10 mouse cellular contexts compared by ENCODE assay signal in the genomic region with DNA sequence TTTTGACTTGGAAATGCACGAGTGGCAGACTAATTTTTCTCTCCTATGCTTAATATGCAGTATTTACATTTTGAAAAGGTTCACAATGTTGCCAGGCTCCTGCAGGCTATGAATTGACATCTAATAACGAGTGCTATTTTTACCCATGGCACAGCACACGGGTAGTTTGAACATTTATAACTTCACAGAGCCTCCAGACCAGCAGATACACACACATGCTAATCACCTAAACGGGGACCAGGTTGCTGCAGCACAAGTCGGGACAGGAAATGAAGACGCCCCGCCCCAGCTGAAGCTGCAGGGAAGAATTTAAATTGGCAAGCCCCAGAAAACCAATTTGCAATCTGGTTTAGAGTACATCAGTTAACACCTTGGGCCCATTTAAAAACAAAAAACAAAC.
DNase-seq lines count a peak whose midpoint lies in the region; ATAC-seq and TF ChIP-seq lines count a peak whose summit lies in the region.
"Had no signal": no experiment of that assay in that cellular context is flagged by ENCODE, and none has a peak within 500 bp of the region (broad histone marks: within the 10 kb centered on the region; RNA-seq: fewer than 3 reads in every experiment).

No protein-coding gene starts in this region.

- H3K4me3 ChIP-seq in hindbrain, embryonic 15.5 days: no peak overlapping the region
- no peak overlapping the region for H3K4me3 ChIP-seq in hindbrain, embryonic 12.5 days
- no peak overlapping the region for H3K4me3 ChIP-seq in bone marrow, adult 2 months (replicated peaks; ENCODE audit: control insufficient read depth, low read depth, low read length)
- H3K4me3 ChIP-seq in limb, embryonic 14.5 days (replicated peaks; ENCODE audit: low read length): no peak overlapping the region
- no peak overlapping the region for H3K4me3 ChIP-seq in midbrain, postnatal 0 days (ENCODE audit: low read depth, low read length)
- H3K4me3 ChIP-seq in midbrain, embryonic 11.5 days (ENCODE audit: low read depth, low read length): no peak overlapping the region
- H3K4me3 ChIP-seq: midbrain, embryonic 12.5 days had no signal

- no peaks in the 10 kb centered on the region for H3K36me3 ChIP-seq in hindbrain, embryonic 15.5 days
- H3K36me3 ChIP-seq in hindbrain, embryonic 12.5 days: no peaks in the 10 kb centered on the region
- no peaks in the 10 kb centered on the region for H3K36me3 ChIP-seq in limb, embryonic 14.5 days (ENCODE audit: control insufficient read depth, insufficient read depth, low read length)
- no peaks in the 10 kb centered on the region for H3K36me3 ChIP-seq in midbrain, postnatal 0 days (ENCODE audit: insufficient read depth, low read length)
- H3K36me3 ChIP-seq in midbrain, embryonic 11.5 days (ENCODE audit: control insufficient read depth, insufficient read depth, low read length): no peaks in the 10 kb centered on the region
- H3K36me3 ChIP-seq: midbrain, embryonic 12.5 days had no signal

- no peak overlapping the region for H3K27ac ChIP-seq in hindbrain, embryonic 15.5 days (replicated peaks)
- H3K27ac ChIP-seq in hindbrain, embryonic 12.5 days: no peak overlapping the region
- peak overlapping the region; percentile 70 for H3K27ac ChIP-seq in bone marrow, adult 2 months (ENCODE audit: control insufficient read depth, insufficient read depth, low read depth, low read length, poor library complexity)
- H3K27ac ChIP-seq in limb, embryonic 14.5 days (replicated peaks; ENCODE audit: low read depth, low read length): 0 out of 2 replicates have a peak overlapping the region, but pooled peaks have one; percentile 28
- H3K27ac ChIP-seq in midbrain, postnatal 0 days (ENCODE audit: low read depth, low read length): no peak overlapping the region
- H3K27ac ChIP-seq in midbrain, embryonic 11.5 days (ENCODE audit: low read depth, low read length): no peak overlapping the region
- H3K27ac ChIP-seq: midbrain, embryonic 12.5 days had no signal

- no peak for ATAC-seq in hindbrain, embryonic 15.5 days (ENCODE audit: low FRiP score, low read depth)
- ATAC-seq in hindbrain, embryonic 12.5 days (ENCODE audit: low FRiP score): no peak
- ATAC-seq in limb, embryonic 14.5 days (ENCODE audit: low FRiP score, low read depth): no peak
- ATAC-seq in midbrain, postnatal 0 days (ENCODE audit: low FRiP score): no peak
- ATAC-seq in midbrain, embryonic 11.5 days (ENCODE audit: low FRiP score): no peak

- no peak for TF ChIP-seq POLR2A in bone marrow, adult 2 months (IDR thresholded peaks at IDR 0.05; ENCODE audit: borderline replicate concordance, control insufficient read depth, low read depth, low read length)
- no peak for TF ChIP-seq POLR2A in limb, embryonic 14.5 days (IDR thresholded peaks at IDR 0.05; ENCODE audit: borderline replicate concordance, extremely low read depth, insufficient read depth, insufficient read length)

- no peaks in the 10 kb centered on the region for H3K9me3 ChIP-seq in hindbrain, embryonic 15.5 days
- H3K9me3 ChIP-seq in hindbrain, embryonic 12.5 days (replicated peaks): no peaks in the 10 kb centered on the region
- no peaks in the 10 kb centered on the region for H3K9me3 ChIP-seq in limb, embryonic 14.5 days (ENCODE audit: control insufficient read depth, low read length)
- no peaks in the 10 kb centered on the region for H3K9me3 ChIP-seq in midbrain, postnatal 0 days (ENCODE audit: low read length)
- no peaks in the 10 kb centered on the region for H3K9me3 ChIP-seq in midbrain, embryonic 11.5 days (ENCODE audit: control insufficient read depth, low read length)
- H3K9me3 ChIP-seq: midbrain, embryonic 12.5 days had no signal

- H3K4me2 ChIP-seq in hindbrain, embryonic 15.5 days: peak overlapping the region; percentile 2; the same call in 1 of the 2 replicates
- H3K4me2 ChIP-seq in hindbrain, embryonic 12.5 days (replicated peaks): no peak overlapping the region
- H3K4me2 ChIP-seq in limb, embryonic 14.5 days (replicated peaks; ENCODE audit: low read depth, low read length, severe bottlenecking): 0 out of 2 replicates have a peak overlapping the region, but pooled peaks have one; percentile 24
- no peak overlapping the region for H3K4me2 ChIP-seq in midbrain, postnatal 0 days (ENCODE audit: low read depth, low read length, poor library complexity, severe bottlenecking)
- no peak overlapping the region for H3K4me2 ChIP-seq in midbrain, embryonic 11.5 days
- H3K4me2 ChIP-seq: midbrain, embryonic 12.5 days had no signal

- DNase-seq in B cell, adult 2 months: peak; percentile 56 to 64
- DNase-seq in limb, embryonic 14.5 days (ENCODE audit: low spot score): no peak
- no peak for DNase-seq in left cerebral cortex, postnatal 36 days (ENCODE audit: low spot score in 2 of 2)
- no peak for DNase-seq in midbrain, postnatal 0 days (ENCODE audit: low spot score)
- no peak for DNase-seq in midbrain, embryonic 11.5 days (ENCODE audit: low spot score, missing footprints)
- DNase-seq: cerebellum, adult 2 months had no signal

- no peak overlapping the region for H3K9ac ChIP-seq in hindbrain, embryonic 15.5 days
- H3K9ac ChIP-seq in hindbrain, embryonic 12.5 days: no peak overlapping the region
- H3K9ac ChIP-seq in limb, embryonic 14.5 days (ENCODE audit: low read depth, low read length, severe bottlenecking): no peak overlapping the region
- no peak overlapping the region for H3K9ac ChIP-seq in midbrain, postnatal 0 days (replicated peaks; ENCODE audit: low read length, poor library complexity, severe bottlenecking)
- no peak overlapping the region for H3K9ac ChIP-seq in midbrain, embryonic 11.5 days (ENCODE audit: low read length)
- H3K9ac ChIP-seq: midbrain, embryonic 12.5 days had no signal

- H3K4me1 ChIP-seq in hindbrain, embryonic 15.5 days (replicated peaks): peaks cover 8% of the 10 kb centered on the region
- peaks cover 9% of the 10 kb centered on the region for H3K4me1 ChIP-seq in hindbrain, embryonic 12.5 days
- no peaks in the 10 kb centered on the region; the same call in 1 of the 2 replicates for H3K4me1 ChIP-seq in bone marrow, adult 2 months (ENCODE audit: control insufficient read depth, insufficient read depth, low read length)
- peaks cover 39% of the 10 kb centered on the region for H3K4me1 ChIP-seq in limb, embryonic 14.5 days (ENCODE audit: control insufficient read depth, insufficient read depth, low read length)
- no peaks in the 10 kb centered on the region for H3K4me1 ChIP-seq in midbrain, postnatal 0 days (ENCODE audit: insufficient read depth, low read length)
- H3K4me1 ChIP-seq in midbrain, embryonic 11.5 days (ENCODE audit: control insufficient read depth, insufficient read depth, low read length): peaks cover 3% of the 10 kb centered on the region; the same call in 1 of the 2 replicates

- H3K27me3 ChIP-seq in hindbrain, embryonic 15.5 days: no peaks in the 10 kb centered on the region
- no peaks in the 10 kb centered on the region for H3K27me3 ChIP-seq in hindbrain, embryonic 12.5 days
- no peaks in the 10 kb centered on the region for H3K27me3 ChIP-seq in limb, embryonic 14.5 days (ENCODE audit: control insufficient read depth, insufficient read depth, low read length)
- H3K27me3 ChIP-seq in midbrain, postnatal 0 days (ENCODE audit: insufficient read depth, low read length): no peaks in the 10 kb centered on the region
- no peaks in the 10 kb centered on the region for H3K27me3 ChIP-seq in midbrain, embryonic 11.5 days (ENCODE audit: control insufficient read depth, insufficient read depth, low read length)
- H3K27me3 ChIP-seq: midbrain, embryonic 12.5 days had no signal

- 19% methylated on average over 7 of the region's 7 CpGs for WGBS in hindbrain, embryonic 15.5 days
- WGBS in hindbrain, embryonic 12.5 days: 23% methylated on average over 7 of the region's 7 CpGs
- 2% methylated on average over 7 of the region's 7 CpGs for WGBS in bone marrow, adult 2 months
- 2% methylated on average over 7 of the region's 7 CpGs for WGBS in limb, embryonic 14.5 days
- 23% methylated on average over 7 of the region's 7 CpGs for WGBS in midbrain, postnatal 0 days
- 37% methylated on average over 7 of the region's 7 CpGs for WGBS in midbrain, embryonic 11.5 days

- no peak for TF ChIP-seq CTCF in bone marrow, adult 2 months (IDR thresholded peaks at IDR 0.05; ENCODE audit: control insufficient read depth, insufficient read depth, low read length)
- no peak for TF ChIP-seq CTCF in midbrain, postnatal 0 days (IDR thresholded peaks at IDR 0.05)

- intact Hi-C loops in left cerebral cortex, postnatal 36 days (cut with DNase I): no loop called here

Comparison
In these comparisons a context has a peak if more than half of its experiments do, and no peak if none do; other contexts are left out.
1. H3K4me2 ChIP-seq: peak in hindbrain, embryonic 15.5 days (single experiment) and limb, embryonic 14.5 days (single experiment); none in hindbrain, embryonic 12.5 days (single experiment), midbrain, postnatal 0 days (single experiment) and midbrain, embryonic 11.5 days (single experiment).
2. H3K27ac ChIP-seq: peak in bone marrow, adult 2 months (single experiment) and limb, embryonic 14.5 days (single experiment); none in hindbrain, embryonic 15.5 days (single experiment), hindbrain, embryonic 12.5 days (single experiment), midbrain, postnatal 0 days (single experiment) and midbrain, embryonic 11.5 days (single experiment).
3. DNase-seq: peak in B cell, adult 2 months (2 of 2); none in limb, embryonic 14.5 days (single experiment), left cerebral cortex, postnatal 36 days (0 of 2), midbrain, postnatal 0 days (single experiment) and midbrain, embryonic 11.5 days (single experiment).